Mouse (Mus musculus): Measurements from ENCODE around the gene Caml. TPM values are rescaled to one million over a fixed set of nuclear protein-coding genes. Genes with fewer than 3 reads are reported as not detected.
"Not testable (repeated sequence)": the region's sequence is repeated elsewhere in the genome, so short reads cannot be mapped to it uniquely, and the experiment has no call there.

Caml gene
- total RNA-seq, 2 experiments from 2014 or later, result 14.5 to 18.0 TPM

DNA sequence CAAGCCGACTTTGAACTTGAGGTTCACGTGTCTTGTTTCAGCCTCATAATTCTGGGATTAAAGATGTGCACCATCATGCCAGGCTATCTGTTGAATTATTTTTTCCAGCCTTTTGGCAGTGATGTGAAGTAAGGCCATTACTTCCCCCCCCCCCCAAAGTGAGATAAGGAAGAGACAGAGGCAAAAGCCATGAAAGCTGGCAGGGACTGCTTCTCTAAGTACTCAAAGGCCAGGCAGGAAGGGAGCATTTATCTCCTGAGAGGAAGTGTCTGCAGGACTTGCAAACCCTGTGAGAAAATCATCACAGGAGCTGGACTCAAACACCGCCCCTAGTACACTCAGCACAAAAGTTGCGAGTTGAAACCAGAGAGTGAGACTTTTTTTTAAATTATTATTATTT, 3.5 kb upstream of the Caml start:
- DNase-seq, result no peak
- intact Hi-C loops (cut with DNase I), result no loop called here

DNA sequence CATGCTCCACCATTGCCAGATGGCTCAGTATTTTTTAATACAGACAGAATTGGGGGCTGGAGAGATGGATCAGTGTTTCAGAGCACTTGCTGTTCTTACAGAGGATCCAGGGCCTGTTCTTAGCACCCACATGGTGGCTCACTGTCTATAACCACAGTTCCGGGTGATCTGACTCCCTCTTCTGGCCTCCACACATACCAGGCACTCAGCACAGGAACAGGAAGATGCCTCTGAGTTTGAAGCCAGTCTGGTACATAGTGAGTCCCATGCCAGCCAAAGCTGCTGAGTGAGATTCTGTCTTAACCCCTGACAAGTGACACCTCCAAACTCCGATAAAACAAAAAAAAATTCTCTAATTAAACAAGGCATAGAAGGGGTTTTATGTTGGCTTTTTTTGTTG, 2.5 kb upstream of the Caml start:
- DNase-seq, result no peak
- intact Hi-C loops (cut with DNase I), result no loop called here

DNA sequence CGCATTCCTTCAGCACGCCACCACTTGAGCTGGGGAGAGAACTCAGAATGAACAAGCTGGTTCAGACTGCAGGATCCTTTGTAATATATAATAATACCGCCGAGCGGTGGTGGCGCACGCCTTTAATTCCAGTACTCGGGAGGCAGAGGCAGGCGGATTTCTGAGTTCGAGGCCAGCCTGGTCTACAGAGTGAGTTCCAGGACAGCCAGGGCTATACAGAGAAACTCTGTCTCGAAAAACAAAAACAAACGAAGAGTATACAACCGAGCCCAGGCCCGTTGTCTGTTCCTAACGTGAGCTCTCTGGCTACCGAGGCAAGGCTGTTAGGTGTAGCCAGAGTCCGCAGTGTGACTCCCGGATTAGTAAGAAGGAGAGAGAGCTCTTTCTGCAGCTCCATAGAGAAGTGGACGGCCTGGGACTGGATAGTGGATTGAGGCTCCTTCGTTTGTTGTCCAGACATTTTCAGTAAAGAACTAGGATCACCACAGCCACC, 603 bp upstream of the Caml start:
- intact Hi-C loops (cut with DNase I), result not testable (repeated sequence)

DNA sequence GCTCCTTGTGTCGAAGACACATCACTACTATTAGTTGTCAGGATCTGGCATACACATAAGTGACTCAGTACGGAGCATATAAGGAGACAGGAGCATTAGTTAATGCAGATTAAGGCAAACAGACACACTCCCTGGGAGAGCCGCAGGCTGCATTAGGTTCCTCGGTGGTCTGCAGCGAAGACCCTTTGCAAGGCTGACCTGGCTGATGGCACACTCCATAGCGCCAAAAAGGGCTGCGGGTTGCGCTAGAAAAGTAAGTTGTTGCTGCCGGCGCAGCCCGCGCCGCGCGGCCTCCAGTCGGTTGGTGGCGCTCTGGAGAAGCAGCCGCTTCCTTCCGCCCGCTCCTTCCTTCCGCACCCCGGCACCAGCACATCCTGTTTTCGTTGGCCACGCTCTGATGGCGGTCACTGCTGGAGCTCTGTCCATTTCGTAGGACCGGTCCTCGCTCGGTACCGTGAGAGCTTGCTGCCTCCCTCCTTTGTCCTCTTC, 11.9 kb downstream of the Caml start, which contains the start of gene Ddx46:
TSS of gene Ddx46 (plus strand) at position 389 of the 489 bp plus-strand sequence.
- intact Hi-C loops (cut with DNase I), result no loop called here
- peak; percentile 90 to 94 for DNase-seq

More for the DNA sequence above, 603 bp upstream of the Caml start:
- peak in 1 of 2 experiments; percentile 15 for DNase-seq

DNA sequence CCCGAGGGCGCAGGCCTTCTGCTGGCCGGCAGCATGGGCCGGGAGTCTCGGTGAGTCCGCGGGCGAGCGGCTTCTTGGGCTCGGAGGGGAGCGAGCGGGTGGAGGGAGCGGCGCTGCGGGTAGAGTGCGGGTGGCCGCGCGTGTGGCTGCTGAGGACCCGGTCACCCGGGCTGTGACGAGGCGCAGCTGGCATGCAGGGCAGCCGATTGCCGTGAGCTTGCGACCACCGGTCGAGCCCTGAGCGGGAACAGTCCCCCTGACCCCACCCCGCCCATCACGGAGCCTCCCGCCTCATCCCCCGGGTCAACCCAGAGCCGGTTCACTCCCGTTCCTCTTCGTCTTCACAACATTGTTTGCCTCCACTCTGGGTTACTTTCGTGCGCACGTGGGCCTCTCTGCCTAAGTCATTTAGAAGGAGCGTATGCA, 12.4 kb downstream of the Caml start:
- no peak for DNase-seq
- intact Hi-C loops (cut with DNase I), result no loop called here

DNA sequence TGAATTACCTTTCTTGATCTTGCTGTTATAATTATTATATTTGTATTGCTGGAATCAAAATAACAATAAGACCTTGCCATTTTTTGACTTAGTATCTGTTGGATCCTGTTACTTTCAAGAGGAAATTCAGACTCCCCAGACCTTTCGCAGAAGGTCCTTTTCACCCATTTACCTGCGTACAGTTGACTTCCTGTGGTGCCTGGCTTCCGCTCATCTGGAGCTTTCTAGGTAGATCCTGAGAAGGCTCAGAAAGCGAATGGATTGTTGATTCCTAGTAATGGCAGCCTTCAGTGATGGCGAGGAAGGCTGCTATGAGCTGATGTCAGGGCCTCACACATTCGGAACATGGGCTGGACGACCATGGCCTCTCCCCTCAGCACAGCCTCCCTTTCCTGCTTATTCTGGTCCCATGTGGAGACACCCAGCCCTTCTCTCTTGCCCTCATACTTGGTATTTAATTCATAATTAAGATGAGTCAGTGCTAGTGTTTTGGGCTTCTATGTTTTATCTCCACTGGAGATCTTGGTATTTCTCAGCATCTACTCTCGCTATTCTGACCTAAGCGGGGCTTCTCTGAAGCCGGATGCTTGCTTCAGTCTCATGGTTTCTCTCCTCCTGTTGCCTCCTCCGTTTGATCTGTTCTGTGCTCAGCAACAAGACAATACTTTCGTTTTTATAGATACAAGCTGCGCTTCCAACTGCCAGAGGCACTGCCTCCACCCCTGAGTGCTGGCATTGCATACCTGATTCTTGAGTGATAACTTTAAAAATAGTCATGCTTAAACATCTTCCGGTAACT, 13.6 kb downstream of the Caml start:
- DNase-seq, result no peak
- intact Hi-C loops (cut with DNase I), result no loop called here

DNA sequence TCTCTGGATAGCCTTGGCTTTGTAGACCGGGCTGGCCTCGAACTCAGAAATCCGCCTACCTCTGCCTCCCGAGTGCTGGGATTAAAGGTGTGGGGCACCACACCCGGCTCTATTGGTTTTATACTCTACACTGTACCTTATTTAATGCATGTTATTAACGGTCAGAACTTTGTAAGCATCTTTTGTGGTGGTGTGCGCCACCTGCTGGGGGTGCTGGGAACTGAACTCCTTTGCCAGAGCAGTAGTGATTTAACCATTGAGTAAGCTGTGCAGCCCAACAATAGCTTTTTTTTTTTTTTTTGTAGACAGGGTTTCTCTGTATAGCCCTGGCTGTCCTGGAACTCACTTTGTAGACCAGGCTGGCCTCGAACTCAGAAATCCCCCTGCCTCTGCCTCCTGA, 17.7 kb downstream of the Caml start:
- peak; percentile 83 to 91 for DNase-seq
- intact Hi-C loops (cut with DNase I), result loop anchor here (1.0 kb wide), 1 partner anchor 39 kb away; no protein-coding TSS in a partner anchor

DNA sequence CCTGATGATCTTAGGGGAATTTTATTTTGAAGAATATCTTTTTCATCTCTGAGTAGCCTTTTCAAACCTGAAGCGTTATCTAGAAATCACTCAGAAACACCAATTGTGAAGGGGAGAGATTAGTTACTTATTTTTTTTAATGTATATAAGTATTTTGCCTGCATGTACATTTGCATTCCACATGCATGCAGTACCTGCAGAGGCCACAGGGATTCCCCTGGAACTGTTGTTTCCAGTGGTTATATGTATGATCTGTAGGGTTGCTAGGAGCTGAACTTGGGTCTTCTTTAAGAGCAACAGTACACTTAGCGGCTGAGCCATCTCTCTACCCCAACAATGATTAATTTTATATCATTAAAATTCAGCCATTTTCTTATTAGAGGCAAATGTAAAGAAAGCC, 21.7 kb downstream of the Caml start:
- peak in 1 of 2 experiments; percentile 12 for DNase-seq

DNA sequence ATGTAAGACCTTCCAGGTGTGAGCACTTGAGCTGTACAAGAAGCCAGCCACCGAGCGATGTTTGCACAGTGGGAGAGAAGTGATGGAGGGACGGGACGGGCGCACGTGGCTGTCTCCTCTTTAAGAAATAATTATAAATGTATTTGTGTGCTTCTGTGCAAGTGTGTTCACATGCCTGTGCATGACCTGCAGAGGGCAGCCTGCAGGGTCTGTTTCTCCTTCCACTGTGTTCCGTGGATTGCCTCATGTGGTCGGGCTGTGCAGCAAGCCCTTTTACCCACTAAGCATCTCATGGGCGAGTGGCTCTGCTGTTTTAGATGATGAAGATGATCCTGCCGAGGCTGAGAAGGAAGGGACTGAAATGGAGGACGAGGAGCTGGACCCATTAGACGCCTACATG, 27.3 kb downstream of the Caml start:
- intact Hi-C loops (cut with DNase I), result no loop called here

More for the DNA sequence above, 21.7 kb downstream of the Caml start:
- intact Hi-C loops (cut with DNase I), result no loop called here

DNA sequence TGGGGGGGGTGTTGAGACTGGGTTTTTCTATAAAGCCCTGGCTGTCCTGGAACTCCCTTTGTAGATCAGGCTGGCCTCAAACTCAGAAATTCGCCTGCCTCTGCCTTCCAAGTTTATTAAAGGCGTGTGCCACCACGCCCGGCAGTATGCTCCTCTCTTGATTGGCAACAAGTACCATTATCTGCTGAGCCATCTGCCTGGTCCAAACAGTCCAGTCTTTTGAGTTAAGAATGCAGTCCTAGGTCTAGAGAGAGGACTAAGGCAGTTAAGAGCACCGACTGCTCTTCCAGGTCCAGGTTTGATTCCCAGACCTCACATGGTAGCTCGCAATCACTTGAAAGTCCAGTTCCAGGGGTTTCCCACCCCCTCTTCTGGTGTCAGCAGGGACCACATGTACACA, 28.2 kb downstream of the Caml start:
- DNase-seq, result no peak
- intact Hi-C loops (cut with DNase I), result no loop called here

More for the DNA sequence above, 27.3 kb downstream of the Caml start:
- DNase-seq, result no peak

DNA sequence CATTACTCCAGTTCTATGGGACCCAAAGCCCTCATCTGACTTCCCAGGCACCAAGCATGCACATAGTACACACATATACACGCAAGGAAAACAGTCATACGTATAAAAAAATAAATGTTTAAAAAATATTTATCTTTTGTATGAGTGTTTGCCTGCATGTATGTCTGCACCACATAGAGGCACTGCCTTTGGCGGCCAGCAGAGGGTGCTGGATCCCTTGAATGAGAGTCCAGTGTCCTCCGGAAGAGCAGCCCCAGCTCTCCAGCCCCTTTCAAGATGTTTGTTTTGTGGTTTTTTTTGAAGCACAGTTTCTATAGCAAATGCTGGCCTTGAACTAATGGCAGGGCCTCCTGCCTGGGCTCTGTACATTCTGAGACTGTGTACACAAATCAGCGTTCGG, 45.7 kb downstream of the Caml start:
- intact Hi-C loops (cut with DNase I), result loop anchor here (2.0 kb wide), 1 partner anchor 60 kb away; no protein-coding TSS in a partner anchor
- DNase-seq, result peak; percentile 24 to 42

DNA sequence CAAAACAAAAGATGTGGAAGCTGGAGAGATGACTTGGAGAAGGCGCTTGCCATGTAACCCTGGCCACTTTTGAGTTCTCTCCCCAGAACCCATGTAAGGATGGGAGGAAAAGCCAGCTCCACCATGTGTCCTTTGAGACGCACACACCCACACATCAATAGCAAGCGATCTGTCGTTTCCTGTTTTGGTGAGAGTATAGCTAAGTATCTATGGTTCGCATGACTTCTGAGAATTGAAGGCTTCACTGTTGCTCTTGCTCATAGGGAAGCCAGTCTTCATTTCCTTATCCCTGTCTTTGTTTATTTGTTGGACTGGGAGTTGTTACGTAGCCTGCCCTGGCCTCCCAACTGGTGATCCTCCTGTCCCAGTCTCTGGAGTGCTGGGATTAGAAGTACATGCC, 49.9 kb downstream of the Caml start:
- no peak for DNase-seq
- intact Hi-C loops (cut with DNase I), result no loop called here

DNA sequence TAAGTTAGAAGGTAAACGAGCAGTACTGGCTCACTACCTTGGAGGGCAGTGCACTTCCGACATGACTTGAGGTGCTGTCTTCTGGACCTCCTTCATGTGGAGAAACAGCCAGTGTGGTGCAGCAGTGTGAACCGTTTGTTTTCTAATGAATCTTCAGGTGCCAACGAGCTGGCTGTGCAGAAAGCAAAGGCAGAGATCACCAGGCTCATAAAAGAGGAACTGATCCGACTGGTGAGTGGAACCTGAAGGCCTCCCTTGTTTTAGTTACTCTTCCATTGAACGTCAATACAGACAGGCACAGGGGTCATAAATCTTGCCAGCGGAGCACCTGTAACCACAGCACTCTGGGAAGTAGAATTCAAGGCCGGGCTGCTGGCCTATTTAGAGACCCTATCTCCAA, 54.6 kb downstream of the Caml start:
- no peak for DNase-seq
- intact Hi-C loops (cut with DNase I), result no loop called here

Other genes starting within 250 kb of the Caml start
- not detected for gene Slc34a1, start 224.8 kb upstream of the Caml start, total RNA-seq (2021)
- gene Pfn3, start 207.8 kb upstream of the Caml start, total RNA-seq (2021), result not detected
- not detected for gene F12, start 196.2 kb upstream of the Caml start, total RNA-seq (2021)
- 10 to 100 TPM; 26.3 to 28.5 TPM for gene Grk6, start 177.9 kb upstream of the Caml start, total RNA-seq (2021)
- 1 to 10 TPM; 1.7 to 1.8 TPM for gene Prr7, start 158.7 kb upstream of the Caml start, total RNA-seq (2021)
- 10 to 100 TPM; 53.7 to 58.2 TPM for gene Dbn1, start 134.9 kb upstream of the Caml start, total RNA-seq (2021)
- 10 to 100 TPM; 63.6 to 74.2 TPM for gene Pdlim7, start 109.3 kb upstream of the Caml start, total RNA-seq (2021)
- 1 to 10 TPM; 1.7 to 1.8 TPM for gene Dok3, start 93.7 kb upstream of the Caml start, total RNA-seq (2021)
- 10 to 100 TPM; 17.5 to 18.2 TPM for gene Ddx41, start 86.3 kb upstream of the Caml start, total RNA-seq (2021)
- gene Fam193b, start 51.9 kb upstream of the Caml start, total RNA-seq (2021), result 10 to 100 TPM; 22.8 to 24.2 TPM
- 100 to 1,000 TPM; 104 to 106 TPM for gene Tmed9, start 49.3 kb upstream of the Caml start, total RNA-seq (2021)
- gene B4galt7, start 23.1 kb upstream of the Caml start, total RNA-seq (2021), result 10 to 100 TPM; 11.2 to 12.2 TPM
- 10 to 100 TPM; 29.8 to 33.5 TPM for gene Ddx46, start 12.0 kb downstream of the Caml start, total RNA-seq (2021)
- gene B230219D22Rik, start 70.1 kb downstream of the Caml start, total RNA-seq (2021), result 10 to 100 TPM; 61.0 to 66.0 TPM
- gene Txndc15, start 91.6 kb downstream of the Caml start, total RNA-seq (2021), result 10 to 100 TPM; 39.4 to 39.9 TPM
- 10 to 100 TPM; 40.4 to 43.0 TPM for gene Pcbd2, start 104.4 kb downstream of the Caml start, total RNA-seq (2021)
- gene Catsper3, start 161.6 kb downstream of the Caml start, total RNA-seq (2021), result under 1 TPM in 1 of 2 experiments, not detected in 1; 0.26 TPM
- not detected for gene Pitx1, start 213.2 kb downstream of the Caml start, total RNA-seq (2021)